Mouse (Mus musculus): Measurements from ENCODE around the gene Slc15a2.

DNA sequence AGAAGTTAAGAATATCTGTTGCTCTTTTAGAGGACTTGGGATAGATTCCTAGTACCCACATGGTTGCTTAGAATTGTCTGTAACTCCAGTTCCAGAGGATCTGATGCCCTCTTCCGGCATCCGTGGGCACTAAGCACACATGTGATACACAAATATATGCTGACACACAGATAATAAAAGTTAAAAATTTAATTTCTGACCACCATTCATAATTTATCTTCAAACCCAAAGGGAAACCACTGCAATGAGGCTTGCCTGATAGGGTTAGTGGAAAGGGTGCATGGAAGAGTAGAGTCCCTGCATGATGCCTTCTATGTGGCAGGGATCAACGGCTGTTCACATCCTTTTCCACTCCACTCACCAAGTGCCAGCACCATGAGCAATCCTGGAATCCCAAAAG, 13.1 kb downstream of the Slc15a2 start:
- TF ChIP-seq POLR2A (IDR thresholded peaks at IDR 0.05; ENCODE audit: control insufficient read depth, extremely low read depth, insufficient read depth, low read length, poor library complexity) (no peak), CTCF (IDR thresholded peaks at IDR 0.05; ENCODE audit: borderline replicate concordance, control insufficient read depth, extremely low read depth, insufficient read depth, low read length, poor library complexity) (no peak)

Measured in thymus, adult 2 months (tissue).